Mouse (Mus musculus) layer of hippocampus, adult 9-10 months (tissue): ENCODE measurements around the gene Cfl1.
"Not testable (repeated sequence)": the region's sequence is repeated elsewhere in the genome, so short reads cannot be mapped to it uniquely, and the experiment has no call there.

Experiments
- DNase-seq: peaks from one replicate; pipeline ENCODE4 v3.0.0; 2022; ENCODE audit warnings: low spot score

Cfl1 gene

GRCm38 (mm10) chr19:5488878-5489571 lies 1.2 kb upstream of the Cfl1 start:
- DNase-seq = peak; percentile 93

- not testable (repeated sequence) for DNase-seq
Observed at GRCm38 (mm10) chr19:5489721-5490120, 534 bp upstream of the Cfl1 start.

GRCm38 (mm10) chr19:5490898-5491708 lies 848 bp downstream of the Cfl1 start:
- DNase-seq = peak; percentile 55

GRCm38 (mm10) chr19:5492641-5493040 lies 2.4 kb downstream of the Cfl1 start:
- DNase-seq = no peak

GRCm38 (mm10) chr19:5493301-5493721 lies 3.1 kb downstream of the Cfl1 start:
- not testable (repeated sequence) for DNase-seq

GRCm38 (mm10) chr19:5494314-5494713 lies 4.1 kb downstream of the Cfl1 start:
- DNase-seq = no peak

GRCm38 (mm10) chr19:5495353-5496051 lies 5.2 kb downstream of the Cfl1 start:
- no peak for DNase-seq

- no peak for DNase-seq
Observed at GRCm38 (mm10) chr19:5496052-5496370, 5.8 kb downstream of the Cfl1 start.

- DNase-seq = no peak
Observed at GRCm38 (mm10) chr19:5500330-5500875, 10.1 kb downstream of the Cfl1 start.

GRCm38 (mm10) chr19:5503687-5504086 lies 13.4 kb downstream of the Cfl1 start, which contains the start of gene 1700020D05Rik:
TSS of gene 1700020D05Rik (minus strand) at chr19:5503787.
- DNase-seq = no peak

- DNase-seq = peak; percentile 99
Observed at GRCm38 (mm10) chr19:5510031-5511026, 20.1 kb downstream of the Cfl1 start, which contains the start of gene Snx32. TSS of gene Snx32 (minus strand) at chr19:5510538.

GRCm38 (mm10) chr19:5511074-5511632 lies 20.9 kb downstream of the Cfl1 start:
- no peak for DNase-seq

- no peak for DNase-seq
Observed at GRCm38 (mm10) chr19:5512091-5513004, 22.1 kb downstream of the Cfl1 start.

GRCm38 (mm10) chr19:5513005-5513349 lies 22.7 kb downstream of the Cfl1 start:
- DNase-seq = no peak

- DNase-seq = no peak
Observed at GRCm38 (mm10) chr19:5515840-5516777, 25.9 kb downstream of the Cfl1 start.

GRCm38 (mm10) chr19:5516906-5517505 lies 26.8 kb downstream of the Cfl1 start:
- no peak for DNase-seq

GRCm38 (mm10) chr19:5518721-5519120 lies 28.5 kb downstream of the Cfl1 start:
- DNase-seq = no peak

GRCm38 (mm10) chr19:5525204-5525603 lies 34.9 kb downstream of the Cfl1 start:
- no peak for DNase-seq
